ENCODE assay signal across 20 mouse cellular contexts in genomic region chr2:123799226-123799786, GRCm38 (mm10).
DNase-seq lines count a peak whose midpoint lies in the region; ATAC-seq lines count a peak whose summit lies in the region.
"Had no signal": no experiment of that assay in that cellular context is flagged by ENCODE, and none has a peak within 500 bp of the region (broad histone marks: within the 10 kb centered on the region; RNA-seq: fewer than 3 reads in every experiment).

No protein-coding gene starts in this region.

- no peaks in the 10 kb centered on the region for H3K27me3 ChIP-seq in forebrain, embryonic 14.5 days (replicated peaks; ENCODE audit: control insufficient read depth, insufficient read depth, low read length)
- no peaks in the 10 kb centered on the region for H3K27me3 ChIP-seq in hindbrain, embryonic 16.5 days (replicated peaks; ENCODE audit: control insufficient read depth, insufficient read depth, low read length)
- H3K27me3 ChIP-seq in neural tube, embryonic 13.5 days: no peaks in the 10 kb centered on the region
- H3K27me3 ChIP-seq: heart, embryonic 13.5 days; limb, embryonic 15.5 days; megakaryocyte, embryonic 14.5 days had no signal

- 52% methylated on average over 3 of the region's 3 CpGs for WGBS in forebrain, embryonic 14.5 days
- 46% methylated on average over 3 of the region's 3 CpGs for WGBS in hindbrain, embryonic 16.5 days
- 59% methylated on average over 3 of the region's 3 CpGs for WGBS in neural tube, embryonic 13.5 days

- H3K27ac ChIP-seq in forebrain, embryonic 14.5 days (ENCODE audit: low read depth, low read length): peak overlapping the region; percentile 35; the same call in 1 of the 2 replicates
- no peak overlapping the region for H3K27ac ChIP-seq in hindbrain, embryonic 16.5 days (ENCODE audit: low read depth, low read length)
- peak overlapping the region; percentile 42; the same call in 1 of the 2 replicates for H3K27ac ChIP-seq in neural tube, embryonic 13.5 days (replicated peaks)
- H3K27ac ChIP-seq: gastrocnemius, adult 2 months; heart, embryonic 13.5 days; limb, embryonic 15.5 days had no signal

- intact Hi-C loops in left cerebral cortex, postnatal 4 days (cut with DNase I): no loop called here

- H3K9ac ChIP-seq in forebrain, embryonic 14.5 days (ENCODE audit: low read length): no peak overlapping the region
- no peak overlapping the region for H3K9ac ChIP-seq in hindbrain, embryonic 16.5 days (ENCODE audit: low read depth, low read length)
- H3K9ac ChIP-seq in neural tube, embryonic 13.5 days: no peak overlapping the region
- H3K9ac ChIP-seq: heart, embryonic 13.5 days; limb, embryonic 15.5 days had no signal

- peak; percentile 87 for ATAC-seq in forebrain, embryonic 14.5 days
- ATAC-seq in hindbrain, embryonic 16.5 days: peak; percentile 79
- ATAC-seq in neural tube, embryonic 13.5 days (ENCODE audit: low read depth): peak; percentile 87
- ATAC-seq: activated CD4-positive, CD25-positive, alpha-beta regulatory T cell, adult 4 months; intestine, postnatal 0 days had no signal

- H3K4me3 ChIP-seq in forebrain, embryonic 14.5 days (ENCODE audit: low read depth, low read length): no peak overlapping the region
- no peak overlapping the region for H3K4me3 ChIP-seq in hindbrain, embryonic 16.5 days (ENCODE audit: low read length)
- H3K4me3 ChIP-seq in neural tube, embryonic 13.5 days: no peak overlapping the region
- H3K4me3 ChIP-seq: gastrocnemius, adult 2 months; heart, embryonic 13.5 days; limb, embryonic 15.5 days; megakaryocyte, embryonic 14.5 days had no signal

- DNase-seq in left cerebral cortex, postnatal 4 days: peak; percentile 25
- DNase-seq in left cerebral cortex, adult 11 months (ENCODE audit: low spot score): no peak
- DNase-seq in forebrain, embryonic 14.5 days (ENCODE audit: low spot score): peak; percentile 67
- DNase-seq in kidney, adult 9 months: no peak
- no peak for DNase-seq in ovary, adult 18-20 months (ENCODE audit: low spot score)
- DNase-seq: adrenal gland, postnatal 14 days; B cell, adult 2 months; cerebellum, adult 2 months; gastrocnemius, adult 2 months; heart, adult 11 months; heart, postnatal 36 days; kidney, postnatal 14 days; lung, postnatal 14 days had no signal

- no peak overlapping the region for H3K4me2 ChIP-seq in forebrain, embryonic 14.5 days (ENCODE audit: low read length)
- H3K4me2 ChIP-seq in hindbrain, embryonic 16.5 days (ENCODE audit: low read length): no peak overlapping the region
- H3K4me2 ChIP-seq in neural tube, embryonic 13.5 days: no peak overlapping the region
- H3K4me2 ChIP-seq: heart, embryonic 13.5 days; limb, embryonic 15.5 days had no signal

- peaks cover 5% of the 10 kb centered on the region; the same call in 1 of the 2 replicates for H3K4me1 ChIP-seq in forebrain, embryonic 14.5 days (ENCODE audit: control insufficient read depth, insufficient read depth, low read length)
- H3K4me1 ChIP-seq in hindbrain, embryonic 16.5 days (ENCODE audit: control insufficient read depth, insufficient read depth, low read depth, low read length): peaks cover 2% of the 10 kb centered on the region; the same call in 1 of the 2 replicates
- peaks cover 9% of the 10 kb centered on the region for H3K4me1 ChIP-seq in neural tube, embryonic 13.5 days (replicated peaks)
- H3K4me1 ChIP-seq: heart, embryonic 13.5 days; limb, embryonic 15.5 days; megakaryocyte, embryonic 14.5 days had no signal

- H3K9me3 ChIP-seq in forebrain, embryonic 14.5 days (replicated peaks; ENCODE audit: control insufficient read depth, low read length): no peaks in the 10 kb centered on the region
- H3K9me3 ChIP-seq in hindbrain, embryonic 16.5 days (ENCODE audit: control insufficient read depth, low read length): no peaks in the 10 kb centered on the region
- no peaks in the 10 kb centered on the region for H3K9me3 ChIP-seq in neural tube, embryonic 13.5 days
- H3K9me3 ChIP-seq: heart, embryonic 13.5 days; limb, embryonic 15.5 days had no signal

- no peaks in the 10 kb centered on the region for H3K36me3 ChIP-seq in forebrain, embryonic 14.5 days (ENCODE audit: control insufficient read depth, insufficient read depth, low read length)
- no peaks in the 10 kb centered on the region for H3K36me3 ChIP-seq in hindbrain, embryonic 16.5 days (ENCODE audit: control insufficient read depth, insufficient read depth, low read length)
- no peaks in the 10 kb centered on the region for H3K36me3 ChIP-seq in neural tube, embryonic 13.5 days
- H3K36me3 ChIP-seq: heart, embryonic 13.5 days; limb, embryonic 15.5 days had no signal

Comparison
In these comparisons a context has a peak if more than half of its experiments do, and no peak if none do; other contexts are left out.
1. DNase-seq: peak in left cerebral cortex, postnatal 4 days (single experiment) and forebrain, embryonic 14.5 days (single experiment); none in left cerebral cortex, adult 11 months (single experiment), kidney, adult 9 months (single experiment) and ovary, adult 18-20 months (single experiment).
2. Peak in every context shown above with its lines, with median percentiles within 50 percentile points of each other: ATAC-seq.